Mouse (Mus musculus): ENCODE measurements around the gene Nat8f1.
"Not testable (repeated sequence)": the region's sequence is repeated elsewhere in the genome, so short reads cannot be mapped to it uniquely, and the experiment has no call there.

Gene Nat8f1

GRCm38 (mm10) chr6:85915539-85916513 lies at the start of gene Nat8f1:
Nat8f1 (minus strand) TSS chr6:85915687.
- DNase-seq: peak; percentile 88

GRCm38 (mm10) chr6:85961101-85962091 lies 45.9 kb upstream of the Nat8f1 start, which contains the start of gene Dusp11:
Dusp11 (minus strand) TSS chr6:85961667.
- peak; percentile 93 for DNase-seq

GRCm38 (mm10) chr6:85957581-85957980 lies 42.1 kb upstream of the Nat8f1 start:
- no peak for DNase-seq

DNA sequence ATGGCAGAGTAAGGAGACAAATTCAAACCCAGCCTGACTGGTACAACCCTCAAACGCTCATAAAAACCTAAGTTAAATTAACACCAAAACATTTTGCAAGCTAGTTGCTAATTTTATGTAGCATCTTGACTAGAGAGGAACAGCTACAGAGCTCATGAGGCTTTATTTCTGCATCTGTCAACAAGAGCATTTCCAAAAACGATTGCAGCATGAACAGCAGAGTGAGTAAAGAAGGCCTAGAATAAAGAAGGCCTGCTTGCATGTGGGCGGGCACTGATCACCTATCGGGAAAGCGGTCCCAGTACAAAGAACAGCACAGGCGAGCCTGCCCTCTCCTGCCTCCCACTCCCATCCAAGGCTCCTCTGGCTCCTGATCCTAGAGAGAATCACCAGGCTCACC lies 33.1 kb upstream of the Nat8f1 start:
- no peak for DNase-seq

DNA sequence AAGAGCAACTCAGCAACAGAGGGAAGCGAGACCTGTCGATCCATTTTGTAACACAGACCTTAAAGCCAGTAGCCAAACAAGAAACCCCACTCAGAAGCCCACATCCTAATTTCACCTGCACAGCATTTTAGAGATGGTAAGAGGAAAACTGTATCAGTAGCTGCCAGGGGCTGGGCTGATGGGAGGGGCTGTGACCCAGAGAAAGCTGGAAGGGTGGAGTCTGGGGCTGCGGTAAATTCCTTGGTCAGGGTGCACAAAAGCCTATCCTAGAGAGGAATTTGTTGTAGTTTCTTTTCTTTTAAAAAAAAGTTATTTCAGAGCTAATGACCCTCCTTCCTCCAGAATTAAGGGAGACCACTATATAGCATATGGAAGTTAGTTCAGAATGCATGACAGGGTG lies 27.0 kb upstream of the Nat8f1 start:
- DNase-seq: no peak

- DNase-seq: no peak
Observed at GRCm38 (mm10) chr6:85938701-85939100, 23.2 kb upstream of the Nat8f1 start.

DNA sequence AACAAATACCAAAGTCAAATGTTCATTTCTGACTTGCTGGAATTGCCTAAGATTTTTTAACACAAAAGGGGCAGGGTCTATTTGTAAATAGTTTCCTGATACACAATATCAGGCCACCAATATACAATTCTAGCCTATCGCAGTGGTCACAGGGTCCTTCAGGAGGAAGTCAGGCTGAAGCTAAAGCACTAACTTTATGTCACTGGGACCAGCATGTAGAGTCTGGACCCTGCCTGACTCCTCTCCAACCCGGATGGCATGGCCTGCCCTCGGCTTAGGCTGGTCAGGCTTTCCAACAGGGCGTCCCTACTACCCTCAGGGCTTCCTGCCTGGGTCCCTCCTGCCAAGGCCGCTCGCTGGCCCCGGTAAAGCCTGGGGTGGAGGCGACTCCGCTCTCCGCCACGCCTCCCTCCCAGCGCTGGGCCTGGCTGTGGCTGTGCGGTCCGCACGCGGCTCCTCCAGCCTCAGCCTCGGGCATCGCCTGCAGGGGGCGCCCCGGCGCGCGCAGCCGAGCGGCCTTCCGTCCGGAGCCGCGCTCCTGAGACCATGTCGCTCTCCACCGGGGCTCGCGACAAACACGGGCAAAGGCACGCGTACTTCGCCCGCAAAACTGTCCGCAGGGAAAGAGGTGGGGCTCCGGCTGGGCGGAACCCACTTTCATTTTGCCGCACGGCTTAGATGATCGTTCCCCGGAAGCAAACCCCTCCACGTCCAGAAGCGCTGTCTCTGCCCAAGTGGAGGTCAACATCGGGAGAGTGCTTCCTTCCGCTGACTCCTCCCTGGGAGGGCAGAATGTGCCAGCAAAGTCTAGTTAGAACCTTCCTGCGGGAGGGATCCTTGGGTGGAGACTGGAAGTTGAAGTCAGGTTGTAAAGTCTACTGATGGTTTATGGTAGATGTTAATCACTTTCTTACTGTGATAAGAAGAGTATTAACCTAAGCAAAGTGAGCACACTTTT lies 21.3 kb upstream of the Nat8f1 start:
- peak; percentile 87 for DNase-seq

- DNase-seq: no peak
Observed at GRCm38 (mm10) chr6:85935646-85936045, 20.2 kb upstream of the Nat8f1 start.

DNA sequence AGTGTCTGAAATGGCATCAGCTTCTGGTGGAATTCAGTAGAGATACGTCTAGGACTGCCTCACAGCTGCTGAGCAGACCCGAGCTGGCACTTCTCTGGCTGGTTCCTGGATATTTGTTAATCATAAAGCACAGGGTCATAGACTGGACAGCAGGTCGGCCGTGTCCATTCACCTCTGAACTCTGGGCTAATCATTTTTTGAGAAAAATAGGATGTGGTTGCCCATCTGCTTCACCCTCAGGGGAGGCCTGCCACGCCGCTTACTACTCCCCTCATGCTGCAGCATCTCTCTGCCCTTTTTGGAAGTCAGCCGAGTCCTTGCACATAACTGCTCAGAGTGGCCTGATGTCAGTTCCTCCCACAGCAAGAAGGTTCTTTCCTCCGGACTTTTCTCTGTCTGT lies 18.6 kb upstream of the Nat8f1 start:
- DNase-seq: no peak

GRCm38 (mm10) chr6:85929312-85929711 lies 13.8 kb upstream of the Nat8f1 start:
- DNase-seq: no peak

- no peak for DNase-seq
Observed at GRCm38 (mm10) chr6:85927476-85928464, 12.3 kb upstream of the Nat8f1 start.

GRCm38 (mm10) chr6:85926709-85927108 lies 11.2 kb upstream of the Nat8f1 start:
- DNase-seq: no peak

GRCm38 (mm10) chr6:85923643-85924042 lies 8.2 kb upstream of the Nat8f1 start:
- no peak for DNase-seq

DNA sequence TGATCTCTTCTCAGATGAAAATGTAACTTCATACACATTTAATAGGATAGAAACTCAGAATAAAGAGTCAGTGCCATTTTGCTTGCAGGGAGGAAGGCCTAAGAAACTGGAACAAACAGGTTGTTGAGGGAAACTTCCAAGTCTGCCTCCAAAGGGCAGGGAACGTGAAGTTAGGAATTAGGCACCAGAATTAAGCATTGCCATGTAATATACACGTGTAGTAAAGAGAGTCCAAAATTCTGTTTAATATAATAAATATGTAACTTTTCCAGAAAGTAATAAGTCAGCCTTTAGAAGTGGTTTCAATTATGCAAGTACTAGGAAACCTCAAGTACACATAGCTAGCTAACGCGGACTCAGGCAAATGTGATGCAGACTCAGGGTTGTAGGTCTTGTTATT lies 3.9 kb upstream of the Nat8f1 start:
- no peak for DNase-seq

- DNase-seq: not testable (repeated sequence)
Observed at GRCm38 (mm10) chr6:85918341-85918740, 2.9 kb upstream of the Nat8f1 start.

GRCm38 (mm10) chr6:85916596-85916995 lies 1.1 kb upstream of the Nat8f1 start:
- no peak for DNase-seq

DNA sequence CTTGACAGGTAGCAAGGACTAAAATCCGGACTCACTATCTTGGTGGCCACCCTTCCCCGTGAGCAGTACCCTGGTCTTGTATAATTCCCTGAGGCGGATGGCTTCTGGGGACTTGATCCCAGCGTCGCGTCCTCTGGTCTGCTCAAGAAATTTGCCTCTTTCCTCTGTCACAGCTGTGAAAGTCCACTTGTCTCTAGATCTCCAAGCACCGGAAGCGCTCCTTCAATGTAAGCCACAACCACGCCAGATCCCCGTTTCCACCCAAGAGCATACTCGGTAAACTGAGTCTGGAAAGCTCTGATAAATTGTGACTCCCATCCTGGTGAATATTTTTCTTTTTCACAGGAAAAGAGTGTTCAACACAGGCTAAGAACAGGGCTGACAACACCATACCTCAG lies 347 bp downstream of the Nat8f1 start:
- DNase-seq: no peak

- DNase-seq: no peak
Observed at GRCm38 (mm10) chr6:85911587-85911986, 3.9 kb downstream of the Nat8f1 start, which contains the start of gene Tprkb. Tprkb (plus strand) TSS chr6:85911865.

DNA sequence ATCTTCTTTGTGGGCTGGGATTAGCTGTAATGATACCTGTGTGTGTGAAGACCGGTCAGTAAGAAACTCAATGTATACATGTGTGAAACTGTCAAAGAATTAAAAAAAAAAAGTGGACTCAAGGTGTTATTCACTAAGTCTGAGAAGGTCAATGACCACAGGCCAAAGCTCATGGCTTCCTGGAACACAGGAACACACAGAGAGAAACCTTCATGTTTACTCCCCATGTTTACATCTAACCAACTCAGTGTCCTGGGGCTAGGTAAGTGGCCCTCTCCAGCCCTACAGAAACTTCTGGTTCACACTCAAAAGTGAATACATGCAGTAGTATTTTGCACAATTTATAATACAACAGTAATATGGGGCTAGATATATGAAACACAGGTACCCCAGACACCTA lies 5.8 kb downstream of the Nat8f1 start:
- DNase-seq: no peak

- no peak for DNase-seq
Observed at GRCm38 (mm10) chr6:85908341-85908740, 7.1 kb downstream of the Nat8f1 start.

GRCm38 (mm10) chr6:85906911-85907351 lies 8.6 kb downstream of the Nat8f1 start:
- DNase-seq: peak; percentile 66

Measured in cerebellum, adult 9-11 months (tissue).